ENCODE assay signal across 16 mouse cellular contexts in the genomic region with DNA sequence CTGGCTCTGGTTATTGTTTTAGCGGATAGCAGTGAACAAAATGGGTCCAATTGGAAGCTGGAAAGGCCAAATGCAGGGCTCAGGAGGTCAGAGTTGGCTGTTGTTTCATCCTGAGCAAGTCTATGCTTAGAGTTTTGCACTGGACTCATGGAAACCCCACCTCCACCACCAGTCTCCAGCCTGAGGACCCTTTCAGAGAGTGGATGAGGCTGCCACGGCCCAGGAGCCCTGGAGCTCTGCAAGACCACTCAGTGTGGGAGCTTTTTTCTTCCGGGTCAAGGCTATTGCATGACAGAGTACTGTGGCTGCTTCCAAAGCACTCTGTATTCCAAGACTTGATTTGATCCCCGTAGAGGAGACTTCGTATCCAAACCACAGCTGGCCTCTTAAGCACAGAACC.
DNase-seq lines count a peak whose midpoint lies in the region; ATAC-seq lines count a peak whose summit lies in the region.
"Had no signal": no experiment of that assay in that cellular context is flagged by ENCODE, and none has a peak within 500 bp of the region (broad histone marks: within the 10 kb centered on the region; RNA-seq: fewer than 3 reads in every experiment).

No protein-coding gene starts in this region.

- WGBS in neural tube, embryonic 11.5 days = 80% methylated on average over 5 of the region's 5 CpGs
- 58% methylated on average over 5 of the region's 5 CpGs for WGBS in neural tube, embryonic 15.5 days
- WGBS in hindbrain, embryonic 11.5 days = 53% methylated on average over 5 of the region's 5 CpGs
- 57% methylated on average over 5 of the region's 5 CpGs for WGBS in midbrain, embryonic 11.5 days
- WGBS in liver, embryonic 11.5 days = 81% methylated on average over 5 of the region's 5 CpGs

- H3K27ac ChIP-seq in neural tube, embryonic 11.5 days (ENCODE audit: low read depth, low read length) = peak overlapping the region; percentile 31; the same call in 1 of the 2 replicates
- no peak overlapping the region for H3K27ac ChIP-seq in neural tube, embryonic 15.5 days (replicated peaks)
- peak overlapping the region; percentile 90 for H3K27ac ChIP-seq in hindbrain, embryonic 11.5 days (ENCODE audit: low read depth, low read length)
- H3K27ac ChIP-seq in midbrain, embryonic 11.5 days (ENCODE audit: low read depth, low read length) = peak overlapping the region; percentile 62
- H3K27ac ChIP-seq in liver, embryonic 11.5 days (ENCODE audit: low read depth, low read length) = no peak overlapping the region
- H3K27ac ChIP-seq: heart, embryonic 15.5 days; intestine, embryonic 15.5 days; kidney, postnatal 0 days; liver, embryonic 12.5 days; lung, embryonic 15.5 days had no signal

- no peaks in the 10 kb centered on the region for H3K27me3 ChIP-seq in neural tube, embryonic 11.5 days (ENCODE audit: control insufficient read depth, insufficient read depth, low read length)
- 0 out of 2 replicates have a peak, but pooled peaks cover 3% of the 10 kb centered on the region for H3K27me3 ChIP-seq in neural tube, embryonic 15.5 days (replicated peaks)
- H3K27me3 ChIP-seq in hindbrain, embryonic 11.5 days (ENCODE audit: control insufficient read depth, insufficient read depth, low read length) = no peaks in the 10 kb centered on the region
- H3K27me3 ChIP-seq in midbrain, embryonic 11.5 days (ENCODE audit: control insufficient read depth, insufficient read depth, low read length) = no peaks in the 10 kb centered on the region; the same call in 1 of the 2 replicates
- no peaks in the 10 kb centered on the region for H3K27me3 ChIP-seq in liver, embryonic 11.5 days (replicated peaks; ENCODE audit: control insufficient read depth, insufficient read depth, low read length)
- H3K27me3 ChIP-seq: intestine, embryonic 15.5 days; liver, embryonic 12.5 days; lung, embryonic 15.5 days had no signal

- H3K36me3 ChIP-seq in neural tube, embryonic 11.5 days (ENCODE audit: control insufficient read depth, insufficient read depth, low read length) = no peaks in the 10 kb centered on the region
- no peaks in the 10 kb centered on the region for H3K36me3 ChIP-seq in neural tube, embryonic 15.5 days
- no peaks in the 10 kb centered on the region for H3K36me3 ChIP-seq in hindbrain, embryonic 11.5 days (ENCODE audit: control insufficient read depth, insufficient read depth, low read length)
- H3K36me3 ChIP-seq in midbrain, embryonic 11.5 days (ENCODE audit: control insufficient read depth, insufficient read depth, low read length) = no peaks in the 10 kb centered on the region
- H3K36me3 ChIP-seq in liver, embryonic 11.5 days (ENCODE audit: control insufficient read depth, insufficient read depth, low read length) = no peaks in the 10 kb centered on the region
- H3K36me3 ChIP-seq: heart, embryonic 15.5 days; intestine, embryonic 15.5 days; liver, embryonic 12.5 days; lung, embryonic 15.5 days had no signal

- intact Hi-C loops in heart, postnatal 25 days (cut with DNase I) = no loop called here

- no peak for ATAC-seq in neural tube, embryonic 11.5 days (ENCODE audit: insufficient read depth, low FRiP score, low TSS enrichment)
- no peak for ATAC-seq in neural tube, embryonic 15.5 days (ENCODE audit: low FRiP score)
- peak; percentile 54; the same call in 1 of the 2 replicates for ATAC-seq in hindbrain, embryonic 11.5 days (ENCODE audit: low FRiP score)
- peak; percentile 41; the same call in 1 of the 2 replicates for ATAC-seq in midbrain, embryonic 11.5 days (ENCODE audit: low FRiP score)
- no peak for ATAC-seq in liver, embryonic 11.5 days (replicated peaks; ENCODE audit: low FRiP score)
- ATAC-seq in inflammation-experienced regulatory T-cells, adult 6 months = no peak
- ATAC-seq: activated CD4-positive, CD25-positive, alpha-beta regulatory T cell, adult 4 months; intestine, embryonic 15.5 days; liver, embryonic 12.5 days had no signal

- no peak for DNase-seq in neural tube, embryonic 11.5 days (ENCODE audit: low spot score)
- no peak for DNase-seq in hindbrain, embryonic 11.5 days (ENCODE audit: low spot score)
- DNase-seq in midbrain, embryonic 11.5 days (ENCODE audit: low spot score, missing footprints) = no peak
- peak; percentile 29 for DNase-seq in retina, postnatal 1 day
- DNase-seq in liver, embryonic 11.5 days (ENCODE audit: low spot score) = no peak
- DNase-seq in heart, postnatal 25 days (ENCODE audit: low spot score) = no peak
- DNase-seq: layer of hippocampus, adult 9-11 months; right cerebral cortex, postnatal 25 days had no signal

- peaks cover 11% of the 10 kb centered on the region for H3K4me1 ChIP-seq in neural tube, embryonic 11.5 days (ENCODE audit: control insufficient read depth, insufficient read depth, low read length)
- H3K4me1 ChIP-seq in neural tube, embryonic 15.5 days = peaks cover 10% of the 10 kb centered on the region
- peaks cover 9% of the 10 kb centered on the region for H3K4me1 ChIP-seq in hindbrain, embryonic 11.5 days (replicated peaks; ENCODE audit: control insufficient read depth, insufficient read depth, low read length)
- peaks cover 25% of the 10 kb centered on the region for H3K4me1 ChIP-seq in midbrain, embryonic 11.5 days (ENCODE audit: control insufficient read depth, insufficient read depth, low read length)
- H3K4me1 ChIP-seq in liver, embryonic 11.5 days (replicated peaks; ENCODE audit: control insufficient read depth, insufficient read depth, low read length) = no peaks in the 10 kb centered on the region
- H3K4me1 ChIP-seq: heart, embryonic 15.5 days; intestine, embryonic 15.5 days; liver, embryonic 12.5 days; lung, embryonic 15.5 days had no signal

- H3K4me3 ChIP-seq in neural tube, embryonic 11.5 days (ENCODE audit: low read depth, low read length) = no peak overlapping the region
- H3K4me3 ChIP-seq in neural tube, embryonic 15.5 days (replicated peaks) = no peak overlapping the region
- no peak overlapping the region for H3K4me3 ChIP-seq in hindbrain, embryonic 11.5 days (ENCODE audit: low read depth, low read length)
- H3K4me3 ChIP-seq in midbrain, embryonic 11.5 days (ENCODE audit: low read depth, low read length) = no peak overlapping the region
- no peak overlapping the region for H3K4me3 ChIP-seq in liver, embryonic 11.5 days (ENCODE audit: low read depth, low read length)
- H3K4me3 ChIP-seq: heart, embryonic 15.5 days; intestine, embryonic 15.5 days; liver, embryonic 12.5 days; lung, embryonic 15.5 days had no signal

- H3K4me2 ChIP-seq in neural tube, embryonic 11.5 days (ENCODE audit: low read depth) = no peak overlapping the region
- H3K4me2 ChIP-seq in neural tube, embryonic 15.5 days = no peak overlapping the region
- H3K4me2 ChIP-seq in hindbrain, embryonic 11.5 days (replicated peaks; ENCODE audit: low read depth, low read length) = no peak overlapping the region
- peak overlapping the region; percentile 18; the same call in 1 of the 2 replicates for H3K4me2 ChIP-seq in midbrain, embryonic 11.5 days
- H3K4me2 ChIP-seq in liver, embryonic 11.5 days = no peak overlapping the region
- H3K4me2 ChIP-seq: heart, embryonic 15.5 days; intestine, embryonic 15.5 days; liver, embryonic 12.5 days; lung, embryonic 15.5 days had no signal

- no peak overlapping the region for H3K9ac ChIP-seq in neural tube, embryonic 11.5 days (ENCODE audit: low read length)
- no peak overlapping the region for H3K9ac ChIP-seq in neural tube, embryonic 15.5 days (replicated peaks)
- H3K9ac ChIP-seq in hindbrain, embryonic 11.5 days (ENCODE audit: low read depth, low read length) = peak overlapping the region; percentile 33; the same call in 1 of the 2 replicates
- peak overlapping the region; percentile 39 for H3K9ac ChIP-seq in midbrain, embryonic 11.5 days (ENCODE audit: low read length)
- H3K9ac ChIP-seq in liver, embryonic 11.5 days (ENCODE audit: low read depth, low read length) = no peak overlapping the region
- H3K9ac ChIP-seq: heart, embryonic 15.5 days; intestine, embryonic 15.5 days; liver, embryonic 12.5 days; lung, embryonic 15.5 days had no signal

- H3K9me3 ChIP-seq in neural tube, embryonic 11.5 days (ENCODE audit: control insufficient read depth, low read length) = no peaks in the 10 kb centered on the region
- H3K9me3 ChIP-seq in neural tube, embryonic 15.5 days (replicated peaks) = no peaks in the 10 kb centered on the region
- H3K9me3 ChIP-seq in hindbrain, embryonic 11.5 days (ENCODE audit: control insufficient read depth, low read length) = 0 out of 2 replicates have a peak, but pooled peaks cover 3% of the 10 kb centered on the region
- peaks cover 3% of the 10 kb centered on the region for H3K9me3 ChIP-seq in midbrain, embryonic 11.5 days (ENCODE audit: control insufficient read depth, low read length)
- no peaks in the 10 kb centered on the region for H3K9me3 ChIP-seq in liver, embryonic 11.5 days (ENCODE audit: control insufficient read depth, low read length)
- H3K9me3 ChIP-seq: heart, embryonic 15.5 days; intestine, embryonic 15.5 days; liver, embryonic 12.5 days; lung, embryonic 15.5 days had no signal

Comparison
In these comparisons a context has a peak if more than half of its experiments do, and no peak if none do; other contexts are left out.
1. H3K27ac ChIP-seq: peak in neural tube, embryonic 11.5 days (single experiment), hindbrain, embryonic 11.5 days (single experiment) and midbrain, embryonic 11.5 days (single experiment); none in neural tube, embryonic 15.5 days (single experiment) and liver, embryonic 11.5 days (single experiment).
2. ATAC-seq: peak in hindbrain, embryonic 11.5 days (single experiment) and midbrain, embryonic 11.5 days (single experiment); none in neural tube, embryonic 11.5 days (single experiment), neural tube, embryonic 15.5 days (single experiment), liver, embryonic 11.5 days (single experiment) and inflammation-experienced regulatory T-cells, adult 6 months (single experiment).
3. H3K9ac ChIP-seq: peak in hindbrain, embryonic 11.5 days (single experiment) and midbrain, embryonic 11.5 days (single experiment); none in neural tube, embryonic 11.5 days (single experiment), neural tube, embryonic 15.5 days (single experiment) and liver, embryonic 11.5 days (single experiment).